Mouse (Mus musculus) thymus, postnatal 10 days (tissue): ENCODE data around the gene Mrpl4.

ENCODE experiments used
- DNase-seq, 2 experiments: peaks; one replicate each; pipeline ENCODE4 v3.0.0; 2021; ENCODE audit warnings: low spot score in 2 of 2

The Mrpl4 gene

DNA sequence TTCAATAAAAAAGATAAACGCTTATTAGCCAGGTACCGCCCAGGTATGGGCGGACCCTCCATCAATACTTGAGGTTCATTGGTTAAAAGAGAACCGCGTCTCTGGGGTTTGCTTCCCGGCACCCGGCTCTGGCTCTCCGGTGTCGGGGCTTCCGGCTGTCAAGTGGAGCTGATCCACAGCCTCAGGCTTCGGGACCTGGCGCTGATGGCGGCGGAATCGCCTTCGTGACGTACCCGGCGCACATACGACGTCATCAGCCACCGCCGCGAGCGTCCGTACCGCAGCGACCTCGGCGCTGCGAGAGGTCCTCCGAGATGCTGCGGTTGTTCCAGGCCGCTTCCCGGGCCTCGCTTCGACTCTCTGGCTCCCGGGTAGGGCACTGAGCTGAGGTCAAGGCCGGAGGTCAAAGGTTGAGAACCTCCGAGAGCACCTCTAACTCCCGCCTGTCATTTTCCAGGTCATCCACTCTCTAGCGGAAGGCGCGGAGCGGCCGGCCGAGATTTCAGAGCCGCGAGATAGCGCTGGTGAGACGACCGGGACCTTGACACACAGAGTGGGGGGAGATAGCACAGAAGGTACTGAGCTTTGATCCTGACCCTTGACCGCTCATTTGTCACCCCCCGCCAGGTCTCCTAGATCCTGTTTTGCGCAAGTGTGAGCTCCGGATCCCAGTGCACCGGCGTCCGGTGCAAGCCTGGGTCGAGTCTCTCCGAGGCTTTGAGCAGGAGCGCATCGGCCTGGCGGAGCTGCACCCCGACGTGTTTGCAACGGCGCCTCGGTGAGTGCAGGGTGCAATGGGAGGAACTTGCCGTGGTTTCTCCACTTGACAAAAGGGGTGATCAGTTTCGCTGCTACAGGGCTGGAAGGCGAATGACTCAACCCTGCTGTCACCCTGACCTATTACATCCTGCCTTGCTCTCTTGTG, at the start of gene Mrpl4:
Gene Mrpl4, plus strand, starts transcription at position 112 of the 925 bp plus-strand sequence.
- DNase-seq, result peak; percentile 69 to 83

DNA sequence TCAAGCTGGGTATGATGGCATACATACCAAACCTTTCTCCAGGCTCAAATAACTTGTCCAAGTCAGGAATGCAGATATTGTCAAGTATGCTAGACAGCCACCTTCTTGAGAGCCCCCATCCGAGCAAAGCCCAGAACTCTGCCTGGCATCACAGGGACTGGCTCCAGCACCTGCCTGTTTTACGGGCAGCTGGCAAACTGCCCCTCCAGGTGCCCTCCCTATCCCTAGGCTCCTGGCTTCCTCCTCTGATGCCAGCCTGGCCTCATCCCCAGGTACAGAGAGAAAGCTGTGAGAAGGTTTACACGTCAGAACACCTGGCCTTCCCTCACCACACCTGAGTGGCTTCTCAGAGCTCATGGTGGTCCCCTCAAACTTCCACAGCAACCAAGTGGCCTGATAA, 45.5 kb upstream of the Mrpl4 start:
- DNase-seq, result no peak

DNA sequence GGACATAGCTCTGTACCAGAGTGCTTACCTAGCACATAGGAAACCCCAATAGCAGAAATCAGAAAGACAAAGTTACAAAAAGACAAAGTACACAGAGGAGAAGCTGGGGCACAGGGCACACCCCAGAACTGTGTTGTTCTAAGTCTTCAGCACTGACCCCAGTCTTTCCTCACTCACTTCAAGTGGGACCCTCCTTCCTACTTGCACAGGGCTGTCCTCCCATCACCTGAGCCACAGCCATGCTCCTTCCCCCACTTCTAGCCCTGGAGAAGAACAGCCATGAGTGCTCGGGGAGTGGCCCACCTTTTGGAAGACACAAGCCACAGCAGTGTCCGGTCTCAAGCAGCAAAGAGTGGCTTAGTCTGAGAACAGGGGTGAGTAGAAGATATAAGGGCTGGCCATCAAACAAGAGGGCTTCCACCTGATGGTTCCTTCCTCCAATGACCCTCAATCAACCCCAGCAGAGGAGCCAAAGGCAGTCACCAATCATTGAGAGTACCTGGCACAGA, 43.1 kb upstream of the Mrpl4 start, which contains the start of gene Dnmt1:
Gene Dnmt1, minus strand, starts transcription at position 459 of the 509 bp plus-strand sequence.
- DNase-seq, result no peak

DNA sequence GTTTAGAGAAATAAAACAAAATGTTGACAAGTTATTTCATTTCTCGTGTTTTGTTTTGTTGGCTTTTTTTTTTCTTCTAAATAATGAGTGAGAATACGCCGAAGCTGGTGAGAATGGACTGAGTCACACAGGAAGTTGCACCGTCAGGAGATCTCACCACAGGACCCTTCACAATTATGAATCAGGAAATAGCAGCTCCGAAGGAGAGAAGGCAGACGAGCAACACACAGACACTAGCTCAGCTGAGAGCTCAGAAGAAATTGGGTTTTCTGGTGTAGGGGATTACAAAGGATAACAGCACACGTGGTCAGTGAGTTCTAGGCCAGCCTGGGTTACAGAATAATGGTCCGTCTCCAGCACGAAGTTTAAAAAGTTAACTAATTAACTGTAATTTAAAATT, 41.0 kb upstream of the Mrpl4 start:
- DNase-seq, result no peak

DNA sequence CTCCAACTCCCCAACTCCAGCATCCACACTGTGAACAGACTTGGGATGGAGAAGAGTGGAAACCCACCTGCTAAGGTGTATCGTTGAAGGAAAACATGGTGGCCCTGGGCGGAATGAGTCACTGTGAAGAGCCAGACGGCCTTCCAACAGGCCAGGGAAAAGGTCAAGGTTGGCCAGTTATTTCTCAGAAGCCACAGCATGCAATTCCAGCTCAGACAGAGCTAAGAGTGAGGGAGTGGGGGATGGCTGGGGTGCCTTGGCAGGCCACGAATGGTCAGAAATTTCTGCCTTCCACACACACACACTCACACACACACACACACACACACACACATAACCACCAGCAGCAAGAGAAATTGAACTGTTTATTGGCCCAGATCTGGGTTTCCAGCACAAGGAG, 36.9 kb upstream of the Mrpl4 start:
- DNase-seq, result no peak

DNA sequence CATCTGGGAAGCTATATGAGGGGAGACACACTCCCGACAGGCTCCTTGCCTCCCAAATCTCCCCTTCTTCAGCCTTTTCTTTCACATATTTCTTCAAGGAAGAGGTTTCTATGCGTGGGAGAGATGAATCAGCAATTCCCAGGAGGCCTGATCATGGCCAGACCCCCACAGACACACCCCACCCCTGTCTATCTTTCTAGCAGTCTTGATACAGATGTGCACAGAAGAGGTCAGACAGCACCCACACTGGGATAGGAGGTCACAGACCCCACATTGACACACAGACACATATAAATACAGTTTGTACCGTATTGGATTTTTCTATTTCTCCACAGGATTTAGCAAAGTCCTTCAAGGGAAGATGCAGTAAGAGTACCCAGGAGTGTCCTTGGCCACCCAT, 36.5 kb upstream of the Mrpl4 start:
- DNase-seq, result no peak

DNA sequence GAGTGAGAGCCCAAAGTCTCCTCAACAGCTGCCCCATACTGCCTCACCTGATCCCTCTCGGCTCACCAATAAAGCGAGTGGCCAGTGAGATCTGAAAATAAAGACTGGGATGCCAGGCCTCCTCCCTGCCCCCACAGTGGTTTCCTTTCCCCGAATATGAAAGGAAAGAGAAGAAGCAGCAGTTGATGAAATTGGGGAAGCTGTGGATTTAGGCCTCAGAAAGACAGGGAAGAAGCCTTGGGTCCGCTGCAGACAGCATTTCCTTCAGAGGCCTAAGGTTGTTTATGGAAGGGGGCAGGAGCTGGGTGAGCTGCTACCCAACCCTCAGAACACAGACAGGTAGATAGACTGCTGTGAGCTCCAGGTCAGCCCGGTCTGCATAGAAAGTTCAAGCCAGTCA, 35.8 kb upstream of the Mrpl4 start:
- no peak for DNase-seq

DNA sequence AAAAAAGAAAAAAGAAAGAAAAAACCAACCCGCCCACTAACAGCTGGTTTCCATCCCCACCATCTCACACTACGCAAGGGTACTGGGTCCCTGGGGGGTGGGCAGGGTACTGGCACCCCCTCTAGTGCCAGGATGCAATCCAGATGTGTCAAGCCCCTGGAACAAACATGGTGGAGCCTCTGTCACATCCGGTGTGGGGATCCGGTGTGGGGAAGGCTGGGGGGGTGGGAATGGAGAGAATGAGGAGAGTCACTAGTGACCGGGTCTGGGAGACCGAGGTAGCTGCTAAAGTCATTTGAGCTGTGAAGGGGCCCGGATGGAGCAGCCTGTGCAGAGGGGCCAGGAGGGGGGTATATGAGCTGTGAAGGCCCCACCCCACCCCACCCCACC, 30.8 kb upstream of the Mrpl4 start:
- no peak for DNase-seq

DNA sequence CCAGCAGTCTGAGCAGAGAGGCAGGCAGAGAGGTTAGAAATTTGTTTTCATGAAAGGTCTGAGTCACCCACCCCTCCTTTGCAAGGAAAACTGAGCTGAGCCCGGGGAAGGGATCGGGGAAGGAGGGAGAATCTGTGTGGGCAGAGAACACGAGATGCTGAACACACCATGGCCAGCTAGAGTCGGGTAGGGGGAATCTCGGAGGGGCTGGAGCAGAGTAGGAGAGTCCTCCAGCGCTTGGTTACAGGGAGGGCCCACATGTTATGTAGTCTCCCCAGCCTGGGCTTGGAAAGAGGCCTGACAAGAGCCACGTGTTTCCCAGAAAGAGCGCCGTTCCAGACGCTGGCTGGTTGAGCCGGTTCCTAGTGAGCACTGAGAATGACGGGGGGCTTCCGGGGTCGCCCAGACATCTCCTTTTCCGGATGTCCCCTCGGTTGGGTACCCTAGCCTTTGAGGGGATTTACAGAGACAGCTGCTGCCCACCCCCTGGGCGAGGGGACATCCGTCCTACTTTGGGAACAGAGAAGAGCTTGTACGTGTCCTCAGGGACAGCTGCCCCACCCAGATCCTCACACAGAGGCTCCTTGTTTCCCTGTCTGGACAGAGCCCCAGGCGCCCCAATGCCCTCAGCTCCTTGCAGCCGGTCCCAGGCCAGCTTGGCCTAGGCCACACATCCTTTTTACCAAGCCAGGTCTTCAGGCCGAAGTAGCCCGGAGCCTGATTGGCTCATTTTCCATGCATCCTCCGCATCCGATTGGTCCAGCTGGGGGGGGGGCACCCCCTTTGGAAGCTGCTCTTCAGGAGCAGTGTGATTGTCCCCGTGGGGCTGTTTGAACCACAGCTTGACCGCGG, 30.2 kb upstream of the Mrpl4 start:
- no peak for DNase-seq

DNA sequence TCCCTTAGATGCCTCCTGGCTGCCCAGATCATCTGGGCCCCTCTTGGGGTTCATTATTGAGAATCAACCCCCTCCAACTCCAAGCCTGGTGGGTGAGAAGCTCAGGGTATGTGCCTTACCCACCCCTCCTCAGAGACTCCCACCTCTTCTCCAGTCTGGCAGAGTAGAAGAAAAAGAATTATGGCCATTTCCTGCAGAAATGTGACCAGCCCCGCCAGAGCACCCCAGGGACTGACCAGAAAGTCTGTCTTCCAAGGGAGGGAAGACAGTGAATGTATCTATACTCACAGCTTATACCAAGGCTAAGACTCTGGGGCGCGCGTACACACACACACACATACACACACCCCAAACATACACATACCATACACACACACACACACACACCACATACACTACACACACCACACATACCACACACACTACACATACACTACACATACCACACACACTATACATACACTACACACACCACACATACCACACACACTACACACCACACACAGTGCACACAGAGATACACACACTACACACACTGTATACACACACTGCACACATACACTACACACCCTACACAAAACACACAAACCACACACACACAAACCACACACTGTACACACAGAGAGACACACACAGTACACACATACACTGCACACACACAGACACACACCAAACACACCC, 29.4 kb upstream of the Mrpl4 start:
- DNase-seq, result no peak

DNA sequence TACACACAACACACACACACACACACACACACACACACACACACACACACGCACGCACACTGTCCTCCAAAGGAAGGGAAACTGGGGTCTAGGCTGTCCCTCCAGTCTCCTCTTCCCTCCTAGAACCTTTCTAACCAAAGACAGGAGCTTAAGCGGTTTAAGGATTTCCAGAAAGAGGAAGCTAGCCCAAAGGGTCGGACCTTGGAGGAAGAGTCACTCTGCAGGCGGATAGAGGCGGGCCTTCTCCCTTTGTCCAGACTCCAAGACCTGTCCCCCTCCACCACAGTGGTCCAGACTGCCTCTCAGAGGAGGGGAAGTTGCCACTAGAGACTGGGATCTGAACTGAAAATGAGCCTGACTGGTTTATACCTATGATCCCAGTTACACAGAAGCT, 28.9 kb upstream of the Mrpl4 start:
- no peak for DNase-seq

DNA sequence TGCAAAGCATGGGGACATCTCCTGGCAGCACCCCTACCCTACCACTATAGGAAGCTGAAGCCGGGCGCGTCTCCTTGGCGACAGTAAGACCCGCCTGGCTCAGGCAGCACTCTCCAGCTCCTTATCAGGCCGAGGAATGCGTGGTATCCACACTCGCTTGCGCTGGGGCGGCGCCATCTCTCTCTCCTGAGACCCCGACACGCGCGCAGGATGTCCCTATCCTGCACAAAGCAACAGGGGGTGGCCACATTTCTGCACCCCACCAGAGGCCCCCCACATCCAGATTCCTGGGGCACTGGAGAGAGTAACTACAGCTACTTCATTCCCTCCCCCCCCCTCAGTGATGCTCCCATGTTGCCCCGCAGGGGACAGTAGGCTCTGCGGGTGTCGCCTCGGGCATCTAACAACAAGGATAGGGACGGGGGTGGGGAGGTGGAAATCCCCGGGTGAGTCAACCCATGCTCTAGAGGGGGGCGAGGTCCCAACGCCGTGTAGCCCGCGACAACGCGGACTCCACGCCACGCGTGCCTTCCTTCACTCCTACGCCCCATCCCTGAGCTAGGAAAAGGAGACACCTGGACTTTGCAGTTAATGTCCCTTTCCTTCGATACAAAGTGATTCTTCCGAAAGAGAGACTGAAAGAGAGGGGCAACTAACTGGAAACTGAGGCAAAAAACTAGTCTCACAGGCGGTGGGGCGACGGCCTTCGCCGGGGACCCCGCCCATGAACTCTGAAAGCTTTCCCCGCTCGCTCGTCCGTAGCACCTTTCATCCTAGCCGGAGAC, 26.9 kb upstream of the Mrpl4 start:
- peak; percentile 15 to 27 for DNase-seq

DNA sequence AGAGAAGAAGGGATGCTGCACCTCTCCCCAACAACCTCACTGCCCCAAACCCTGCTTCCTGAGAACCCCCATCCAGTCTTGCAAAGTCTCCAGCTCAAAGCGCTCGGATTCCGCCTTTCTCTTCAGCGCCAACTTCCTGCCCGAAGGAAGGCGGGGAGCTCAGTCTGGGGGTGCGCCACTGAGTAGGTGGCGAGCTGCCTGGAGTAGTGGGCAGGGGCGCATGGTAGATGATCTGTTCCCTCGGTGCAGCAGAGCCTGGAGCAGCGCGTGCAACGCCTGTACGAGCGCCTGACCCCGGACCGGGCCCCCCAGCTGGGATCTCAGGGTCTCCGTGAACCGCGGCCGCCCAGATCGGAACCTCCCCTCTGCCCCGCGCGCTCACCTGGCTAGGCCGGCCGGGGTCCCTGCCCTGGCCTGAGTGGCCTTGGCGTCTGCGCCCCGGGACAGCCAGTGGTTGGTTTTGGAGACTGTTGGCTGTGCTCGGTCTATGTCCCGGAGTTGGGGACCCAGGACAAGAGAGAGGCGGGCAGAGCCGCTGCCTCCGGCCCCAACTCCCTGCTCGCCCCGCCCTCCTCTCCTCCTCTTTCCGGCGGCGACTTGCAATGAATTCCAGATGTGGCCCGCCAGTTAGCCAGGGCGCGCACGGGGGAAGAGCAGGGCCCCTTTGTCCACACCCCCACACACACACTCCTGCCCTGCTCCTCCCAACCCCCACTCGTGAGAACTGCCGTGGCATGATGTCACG, 26.1 kb upstream of the Mrpl4 start, which contains the start of gene S1pr2:
Gene S1pr2, minus strand, starts transcription at position 566 of the 745 bp plus-strand sequence.
- DNase-seq, result peak; percentile 62 to 66

DNA sequence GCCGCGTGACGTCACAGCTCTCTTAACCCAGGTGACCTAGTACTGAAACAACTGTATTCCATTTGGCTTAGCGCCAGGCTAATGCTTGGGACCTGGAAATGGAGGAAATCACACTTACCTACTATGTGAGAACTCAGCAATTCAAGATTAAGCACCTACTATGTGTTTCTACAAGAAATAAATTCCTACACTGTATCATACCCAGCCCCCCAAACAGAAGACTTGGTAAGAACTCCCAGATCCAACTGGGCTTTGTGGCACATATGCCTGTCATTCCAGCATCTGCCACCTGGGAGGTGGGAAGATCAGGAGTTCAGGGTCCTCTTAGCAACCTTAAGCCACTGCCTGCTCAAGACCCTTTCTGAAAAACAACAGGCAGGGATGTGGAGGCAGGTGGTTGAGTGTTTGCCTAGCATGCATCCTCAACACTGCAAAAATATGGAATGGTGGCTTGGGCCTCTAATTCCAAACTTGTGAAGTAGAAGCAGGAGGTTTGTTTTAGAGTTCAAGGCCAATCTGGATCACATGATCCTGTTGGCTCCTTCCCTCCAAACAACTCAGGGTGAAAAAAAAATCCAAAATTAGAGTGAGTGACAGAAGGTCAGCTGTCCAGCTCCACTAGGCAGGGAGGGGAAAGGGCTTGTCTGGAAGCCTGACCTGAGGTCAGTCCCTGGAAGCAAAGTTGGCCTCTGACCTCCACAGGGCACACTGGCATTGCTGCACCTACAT, 25.4 kb upstream of the Mrpl4 start:
- no peak for DNase-seq

DNA sequence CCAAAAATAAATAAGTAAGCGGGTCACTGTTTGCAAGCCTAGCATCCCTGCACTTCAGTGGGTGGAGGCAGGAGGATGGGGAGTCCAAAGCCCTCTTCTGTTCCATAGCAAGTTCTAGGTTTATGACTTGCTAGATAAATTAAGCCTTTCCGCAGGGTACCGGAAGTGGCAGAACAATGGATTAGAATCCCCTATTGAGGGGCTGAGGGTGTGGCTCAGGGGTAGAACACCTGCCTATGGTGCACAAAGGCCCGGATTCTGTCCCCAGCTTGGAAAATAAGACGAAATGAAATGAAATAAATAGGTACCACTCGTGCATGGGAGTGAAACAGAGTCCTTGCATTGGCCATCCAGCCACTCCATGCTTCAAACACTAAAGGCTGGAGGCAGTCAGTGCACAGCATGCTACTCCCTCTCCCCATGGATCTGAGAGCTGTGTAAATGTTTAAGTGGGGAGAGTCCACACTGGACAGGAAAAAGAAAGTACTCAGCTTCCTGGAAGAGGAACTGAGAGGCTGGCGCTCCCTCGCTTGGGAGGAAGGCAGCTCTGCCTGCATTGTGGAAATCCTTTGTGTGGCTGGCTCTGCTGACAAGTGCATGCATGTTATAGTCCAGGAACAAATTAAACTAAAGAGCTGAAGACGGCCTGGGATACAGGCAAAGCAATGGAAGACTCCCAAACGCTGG, 24.0 kb upstream of the Mrpl4 start:
- no peak for DNase-seq

DNA sequence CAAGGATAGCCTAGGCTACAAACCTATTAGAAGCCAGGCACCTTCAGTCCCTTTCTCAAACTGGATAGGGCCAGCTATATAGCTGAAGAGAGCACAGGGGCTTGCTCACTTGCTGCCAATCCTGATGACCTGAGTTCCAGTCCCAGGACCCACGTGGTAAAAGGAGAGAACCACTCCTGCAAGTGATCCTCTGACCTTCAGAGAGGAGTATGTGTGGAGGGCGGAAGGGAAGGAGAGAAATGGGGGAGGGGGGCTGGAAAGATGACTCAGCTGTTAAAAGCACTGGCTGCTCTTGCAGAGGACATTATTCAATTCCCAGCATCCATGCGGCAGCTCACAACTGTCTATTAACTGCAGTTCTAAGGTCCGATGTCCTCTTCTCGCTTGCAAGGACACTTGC, 23.4 kb upstream of the Mrpl4 start:
- DNase-seq, result no peak

DNA sequence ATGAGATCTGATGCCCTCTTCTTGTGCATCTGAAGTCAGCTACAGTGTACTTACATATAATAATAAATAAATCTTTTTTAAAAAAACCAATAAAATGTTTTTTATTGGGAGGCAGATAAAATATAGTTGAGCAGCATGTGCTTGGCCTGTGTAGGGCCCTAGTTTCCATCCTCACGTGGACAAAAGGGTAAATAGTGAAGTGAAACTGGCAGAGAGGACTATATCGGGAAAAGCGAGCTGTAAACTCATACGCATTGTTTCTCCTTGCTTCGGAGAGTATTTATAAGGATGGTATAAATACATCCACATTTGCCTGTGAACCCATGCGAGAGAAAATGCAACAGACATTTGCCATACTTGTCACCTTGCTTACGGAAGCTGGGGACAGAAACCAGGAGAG, 22.8 kb upstream of the Mrpl4 start:
- no peak for DNase-seq

DNA sequence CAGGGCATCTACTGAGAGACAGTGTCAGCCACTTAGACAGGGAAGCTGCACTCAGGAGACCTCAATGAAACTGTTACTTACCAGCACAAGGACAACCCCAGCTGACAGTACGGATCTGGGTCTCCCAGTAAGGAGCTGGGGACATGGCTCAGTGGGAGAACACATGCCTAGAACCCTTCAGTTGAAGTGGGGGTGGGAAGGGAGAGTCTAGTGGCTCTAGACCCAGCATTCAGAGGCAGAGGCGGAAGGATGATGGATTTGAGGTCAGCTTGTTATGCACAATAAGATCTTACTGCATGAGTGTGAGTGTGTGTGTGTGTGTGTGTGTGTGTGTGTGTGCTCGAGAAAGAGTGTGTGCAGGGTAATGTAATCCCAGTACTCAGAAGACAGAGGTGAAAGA, 20.4 kb upstream of the Mrpl4 start:
- no peak for DNase-seq

DNA sequence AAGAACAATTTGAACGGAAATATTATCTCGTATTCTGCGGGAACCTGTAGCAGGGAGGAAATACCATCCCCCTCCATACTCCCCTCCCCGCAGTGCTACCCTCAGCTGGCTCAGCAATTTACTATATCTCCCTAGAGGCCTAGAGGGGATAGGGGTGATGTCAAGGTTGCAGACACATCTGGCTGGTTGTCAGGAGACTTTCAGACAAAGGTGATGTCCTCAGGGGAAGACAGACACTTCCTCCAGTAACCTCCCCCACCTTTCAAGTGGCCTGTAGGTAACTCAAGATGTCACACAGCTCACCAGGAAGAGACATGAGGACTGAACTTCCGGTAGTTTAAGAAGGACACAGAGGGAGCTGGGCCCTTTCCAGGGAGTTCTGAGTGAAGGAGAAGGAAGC, 19.4 kb upstream of the Mrpl4 start:
- DNase-seq, result peak in 1 of 2 experiments; percentile 27
